Mouse (Mus musculus): ENCODE data around the gene Trim37. TPM values are rescaled to one million over a fixed set of nuclear protein-coding genes. Genes with fewer than 3 reads are reported as not detected.
"Not testable (repeated sequence)": the region's sequence is repeated elsewhere in the genome, so short reads cannot be mapped to it uniquely, and the experiment has no call there.

Trim37 gene
- polyA plus RNA-seq, 1 experiment from 2014 or later = 11.1 TPM

DNA sequence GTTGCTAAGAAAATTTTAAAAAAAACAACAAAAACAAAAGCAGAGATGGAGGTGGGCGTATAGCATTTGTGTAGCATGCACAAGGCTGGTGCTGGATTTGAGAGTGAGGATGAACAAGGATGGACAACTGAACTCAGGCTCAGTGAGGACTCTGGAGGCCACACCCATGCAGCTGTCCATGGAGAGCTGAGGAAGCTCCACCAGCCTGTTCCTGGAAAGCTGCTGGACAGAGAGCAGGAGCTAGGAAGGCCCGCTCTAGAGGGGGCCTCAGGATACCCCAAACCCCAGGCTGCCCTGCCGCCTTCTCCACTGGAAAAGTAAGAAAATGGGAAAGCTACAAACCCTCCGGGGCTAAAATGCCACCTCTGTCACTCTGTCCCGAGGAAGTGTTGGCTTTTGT is 130.4 kb downstream of the Trim37 start:
- Histone ChIP-seq H3K4me2 (replicated peaks; ENCODE audit: low read depth, low read length) (no peak overlapping the region), H3K27me3 (replicated peaks; ENCODE audit: insufficient read depth, low read length) (no peaks in the 10 kb centered on the region), H3K36me3 (ENCODE audit: insufficient read depth, low read length) (no peaks in the 10 kb centered on the region), H3K4me1 (ENCODE audit: insufficient read depth, low read depth, low read length) (no peaks in the 10 kb centered on the region), H3K9me3 (ENCODE audit: low read length) (no peaks in the 10 kb centered on the region), H3K9ac (replicated peaks; ENCODE audit: low read depth) (no peak overlapping the region), H3K27ac (ENCODE audit: low read length) (no peak overlapping the region), H3K4me3 (ENCODE audit: low read depth, low read length) (no peak overlapping the region)
- no peak for DNase-seq (ENCODE audit: low spot score)
- no peak for ATAC-seq
- TF ChIP-seq EP300 (IDR thresholded peaks at IDR 0.05) (no peak), CTCF (IDR thresholded peaks at IDR 0.05) (no peak)
- 85% methylated on average over 5 of the region's 5 CpGs for WGBS

DNA sequence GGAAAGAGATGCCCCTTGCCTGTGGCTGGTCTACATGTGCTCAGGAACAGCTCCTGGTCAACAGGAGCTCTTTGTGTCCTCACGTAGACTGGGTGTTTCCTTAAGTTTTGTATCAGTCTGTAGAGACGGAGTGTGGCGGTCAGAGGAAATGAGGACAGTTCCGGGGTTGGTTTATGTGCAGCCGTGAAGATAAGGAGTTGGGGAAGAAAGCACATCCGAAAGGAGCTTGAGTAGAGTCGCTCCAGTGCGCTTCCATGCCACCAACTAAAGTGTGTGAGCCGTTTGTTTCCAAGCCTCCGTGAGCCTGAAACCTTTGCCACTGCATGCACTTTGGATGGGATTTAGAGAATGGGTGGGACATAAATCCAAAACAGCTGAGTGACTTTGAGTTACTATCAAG is 132.9 kb downstream of the Trim37 start:
- 59% methylated on average over 10 of the region's 10 CpGs for WGBS
- no peaks in the 10 kb centered on the region for H3K36me3 ChIP-seq (ENCODE audit: insufficient read depth, low read length)
- no peaks in the 10 kb centered on the region for H3K27me3 ChIP-seq (replicated peaks; ENCODE audit: insufficient read depth, low read length)
- TF ChIP-seq CTCF (IDR thresholded peaks at IDR 0.05) (no peak), EP300 (IDR thresholded peaks at IDR 0.05) (no peak)
- no peak overlapping the region for H3K4me2 ChIP-seq (replicated peaks; ENCODE audit: low read depth, low read length)
- H3K27ac ChIP-seq (ENCODE audit: low read length) = no peak overlapping the region
- no peaks in the 10 kb centered on the region for H3K9me3 ChIP-seq (ENCODE audit: low read length)
- H3K4me3 ChIP-seq (ENCODE audit: low read depth, low read length) = no peak overlapping the region
- no peak for DNase-seq (ENCODE audit: low spot score)
- H3K9ac ChIP-seq (replicated peaks; ENCODE audit: low read depth) = no peak overlapping the region
- H3K4me1 ChIP-seq (ENCODE audit: insufficient read depth, low read depth, low read length) = no peaks in the 10 kb centered on the region
- ATAC-seq = no peak; the same call in 1 of the 2 replicates

GRCm38 (mm10) chr11:87261705-87262104 is 134.8 kb downstream of the Trim37 start:
- H3K9me3 ChIP-seq (ENCODE audit: low read length); H3K9ac ChIP-seq (replicated peaks; ENCODE audit: low read depth); H3K4me3 ChIP-seq (ENCODE audit: low read depth, low read length); ATAC-seq; DNase-seq (ENCODE audit: low spot score); H3K27ac ChIP-seq (ENCODE audit: low read length); H3K4me1 ChIP-seq (ENCODE audit: insufficient read depth, low read depth, low read length); H3K36me3 ChIP-seq (ENCODE audit: insufficient read depth, low read length); H3K4me2 ChIP-seq (replicated peaks; ENCODE audit: low read depth, low read length); H3K27me3 ChIP-seq (replicated peaks; ENCODE audit: insufficient read depth, low read length): not testable (repeated sequence)
- WGBS = 61% methylated on average over 4 of the region's 4 CpGs
- peak; percentile 30 for TF ChIP-seq CTCF (IDR thresholded peaks at IDR 0.05)

- no peak for ATAC-seq
- TF ChIP-seq EP300 (IDR thresholded peaks at IDR 0.05) (no peak), CTCF (IDR thresholded peaks at IDR 0.05) (no peak)
- no peak overlapping the region for H3K4me3 ChIP-seq (ENCODE audit: low read depth, low read length)
- no peak for DNase-seq (ENCODE audit: low spot score)
- H3K27me3 ChIP-seq (replicated peaks; ENCODE audit: insufficient read depth, low read length) = no peaks in the 10 kb centered on the region
- H3K36me3 ChIP-seq (ENCODE audit: insufficient read depth, low read length) = no peaks in the 10 kb centered on the region
- H3K4me1 ChIP-seq (ENCODE audit: insufficient read depth, low read depth, low read length) = no peaks in the 10 kb centered on the region
- no peak overlapping the region for H3K4me2 ChIP-seq (replicated peaks; ENCODE audit: low read depth, low read length)
- no peak overlapping the region for H3K9ac ChIP-seq (replicated peaks; ENCODE audit: low read depth)
- H3K9me3 ChIP-seq (ENCODE audit: low read length) = no peaks in the 10 kb centered on the region
- no peak overlapping the region for H3K27ac ChIP-seq (ENCODE audit: low read length)
- WGBS = 26% methylated on average over 7 of the region's 7 CpGs
Measured at GRCm38 (mm10) chr11:87263946-87264345, 137.1 kb downstream of the Trim37 start.

- DNase-seq (ENCODE audit: low spot score) (no peak), ATAC-seq (no peak)
- no peak overlapping the region for H3K9ac ChIP-seq (replicated peaks; ENCODE audit: low read depth)
- no peak overlapping the region for H3K4me3 ChIP-seq (ENCODE audit: low read depth, low read length)
- H3K27ac ChIP-seq (ENCODE audit: low read length) = no peak overlapping the region
- no peaks in the 10 kb centered on the region for H3K4me1 ChIP-seq (ENCODE audit: insufficient read depth, low read depth, low read length)
- H3K4me2 ChIP-seq (replicated peaks; ENCODE audit: low read depth, low read length) = no peak overlapping the region
- WGBS = 65% methylated on average over 4 of the region's 4 CpGs
- TF ChIP-seq EP300 (IDR thresholded peaks at IDR 0.05) (no peak), CTCF (IDR thresholded peaks at IDR 0.05) (no peak)
- H3K27me3 ChIP-seq (replicated peaks; ENCODE audit: insufficient read depth, low read length) = no peaks in the 10 kb centered on the region
- no peaks in the 10 kb centered on the region for H3K9me3 ChIP-seq (ENCODE audit: low read length)
- no peaks in the 10 kb centered on the region for H3K36me3 ChIP-seq (ENCODE audit: insufficient read depth, low read length)
Measured at GRCm38 (mm10) chr11:87266246-87266645, 139.4 kb downstream of the Trim37 start.

GRCm38 (mm10) chr11:87268803-87269202 is 141.9 kb downstream of the Trim37 start:
- ATAC-seq = no peak
- no peaks in the 10 kb centered on the region for H3K36me3 ChIP-seq (ENCODE audit: insufficient read depth, low read length)
- no peaks in the 10 kb centered on the region for H3K4me1 ChIP-seq (ENCODE audit: insufficient read depth, low read depth, low read length)
- TF ChIP-seq CTCF (IDR thresholded peaks at IDR 0.05) (peak; percentile 40), EP300 (IDR thresholded peaks at IDR 0.05) (no peak)
- no peak overlapping the region for H3K4me2 ChIP-seq (replicated peaks; ENCODE audit: low read depth, low read length)
- H3K9ac ChIP-seq (replicated peaks; ENCODE audit: low read depth) = no peak overlapping the region
- no peak overlapping the region for H3K4me3 ChIP-seq (ENCODE audit: low read depth, low read length)
- no peak for DNase-seq (ENCODE audit: low spot score)
- no peaks in the 10 kb centered on the region for H3K9me3 ChIP-seq (ENCODE audit: low read length)
- no peak overlapping the region for H3K27ac ChIP-seq (ENCODE audit: low read length)
- WGBS = 70% methylated on average over 2 of the region's 2 CpGs
- no peaks in the 10 kb centered on the region for H3K27me3 ChIP-seq (replicated peaks; ENCODE audit: insufficient read depth, low read length)

MicroRNAs within 50 kb of the gene (microRNA counts, 519-probe panel; counts per million panel counts)
- microRNA mmu-miR-301a = 6,320 counts per million, percentile 82 among the panel's probes with 10 or more counts

Small RNA genes lying within 50 kb of the gene (microRNA-seq; reads per million reads assigned to microRNA genes)
- gene Mir301 = 1,142 reads per million, percentile 76 among the genes with 10 or more reads in this experiment

Other genes with a start within 250 kb of the Trim37 start
- gene Ypel2, start 133.4 kb upstream of the Trim37 start, polyA plus RNA-seq (2015; fragmentation: Nextera tagmentation; extraction: Ambion mirVana) = 8.5 and 9.5 TPM in 2 replicates
- gene Gdpd1, start 53.0 kb upstream of the Trim37 start, polyA plus RNA-seq (2015; fragmentation: Nextera tagmentation; extraction: Ambion mirVana) = 47.7 and 66.5 TPM in 2 replicates
- gene Smg8, start 40.3 kb upstream of the Trim37 start, polyA plus RNA-seq (2015; fragmentation: Nextera tagmentation; extraction: Ambion mirVana) = 10.8 and 10.9 TPM in 2 replicates
- gene Prr11, start 18.4 kb upstream of the Trim37 start, polyA plus RNA-seq (2015; fragmentation: Nextera tagmentation; extraction: Ambion mirVana) = 0.36 and 0.55 TPM in 2 replicates
- gene Ska2, start 17.8 kb upstream of the Trim37 start, polyA plus RNA-seq (2015; fragmentation: Nextera tagmentation; extraction: Ambion mirVana) = 12.7 and 13.4 TPM in 2 replicates
- gene Ppm1e, start 231.9 kb downstream of the Trim37 start, polyA plus RNA-seq (2015; fragmentation: Nextera tagmentation; extraction: Ambion mirVana) = 0.64 and 1.2 TPM in 2 replicates